Mouse (Mus musculus) heart, adult 8-10 months (tissue): ENCODE data around the gene Asap2. TPM values are rescaled to one million over a fixed set of nuclear protein-coding genes. Genes with fewer than 3 reads are reported as not detected.

Experiments used
- DNase-seq: peaks from one replicate; pipeline ENCODE4 v3.0.0; 2022; ENCODE audit warnings: low spot score
- total RNA-seq, 4 experiments: library from RNA; stranded (reverse); gene quantifications; 2 replicates each; pipeline ENCODE4 v1.2.4; 2022

Gene Asap2
- total RNA-seq, 4 experiments from 2014 or later, result 9.0 to 10.3 (median 10.0) TPM

DNA sequence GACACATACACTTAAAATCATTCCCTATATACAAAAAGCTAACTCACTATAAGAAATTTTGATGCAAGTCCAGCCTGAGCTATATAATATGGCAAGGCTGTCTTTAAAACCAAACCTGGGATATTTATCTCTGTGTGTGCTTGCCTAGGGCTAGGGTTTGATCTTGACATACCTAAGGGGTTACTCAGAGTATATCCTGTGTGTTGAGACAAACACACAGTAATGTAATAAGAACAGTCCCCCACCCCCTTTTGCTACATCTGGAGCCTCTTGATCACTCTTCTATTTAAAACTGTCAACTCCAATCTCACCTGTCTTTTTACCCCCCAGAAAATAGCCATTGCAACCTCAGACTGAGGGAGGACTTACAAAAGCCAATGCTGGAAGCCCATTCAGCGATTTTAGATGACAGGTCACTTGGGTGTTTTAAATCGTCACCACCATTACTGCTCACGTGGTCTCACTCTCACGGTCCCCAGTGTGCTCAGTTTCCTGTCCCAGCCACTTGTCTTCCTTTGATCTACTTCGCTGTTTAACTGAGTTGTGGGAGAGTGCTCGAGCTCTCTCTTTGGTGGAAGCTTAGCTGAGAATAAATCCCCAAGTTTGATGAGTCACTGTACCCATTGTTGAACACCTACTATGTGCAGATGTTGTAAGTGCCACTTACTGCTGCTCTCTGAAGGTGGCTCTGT lies 176.8 kb downstream of the Asap2 start:
- no peak for DNase-seq

DNA sequence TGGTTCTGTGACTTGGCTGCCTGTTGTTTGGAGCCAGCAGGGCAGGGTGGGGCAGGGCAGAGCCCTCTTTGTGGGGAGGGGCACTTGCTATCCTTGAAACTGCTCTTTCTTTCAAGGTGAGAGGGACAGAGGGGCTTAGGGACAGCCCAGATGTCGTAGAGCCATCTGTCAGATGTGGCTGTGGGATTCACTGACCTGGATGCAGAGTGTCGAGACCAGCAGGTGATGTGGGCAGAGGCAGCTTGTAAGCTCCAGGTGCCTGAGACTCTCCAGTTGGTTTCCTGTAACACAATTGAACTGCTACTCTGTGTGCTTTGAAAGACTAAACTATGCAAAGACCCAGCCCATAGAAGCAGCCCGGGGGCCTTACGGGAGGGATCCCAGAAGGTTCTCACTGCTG lies 177.5 kb downstream of the Asap2 start:
- DNase-seq, result no peak

DNA sequence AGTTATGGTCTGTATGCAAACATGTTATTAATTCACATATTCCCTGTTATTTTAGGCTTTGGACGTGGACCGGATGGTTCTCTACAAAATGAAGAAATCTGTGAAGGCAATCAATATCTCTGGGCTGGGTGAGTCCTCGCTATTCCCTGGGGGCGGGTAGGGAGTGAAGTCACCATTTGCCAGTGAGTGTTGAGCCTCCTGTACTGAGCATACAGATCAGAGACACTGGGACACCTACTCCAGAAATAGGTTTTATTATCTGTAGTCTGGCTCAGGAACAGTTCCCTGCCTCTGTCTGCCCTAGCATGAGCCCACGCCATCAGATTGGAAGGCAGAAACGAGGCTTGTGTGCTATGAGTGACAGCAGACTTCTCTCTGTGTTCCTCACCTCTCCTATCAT lies 177.9 kb downstream of the Asap2 start:
- DNase-seq, result no peak

- DNase-seq, result peak; percentile 42
Observed at GRCm38 (mm10) chr12:21171776-21172490, 181.7 kb downstream of the Asap2 start.

DNA sequence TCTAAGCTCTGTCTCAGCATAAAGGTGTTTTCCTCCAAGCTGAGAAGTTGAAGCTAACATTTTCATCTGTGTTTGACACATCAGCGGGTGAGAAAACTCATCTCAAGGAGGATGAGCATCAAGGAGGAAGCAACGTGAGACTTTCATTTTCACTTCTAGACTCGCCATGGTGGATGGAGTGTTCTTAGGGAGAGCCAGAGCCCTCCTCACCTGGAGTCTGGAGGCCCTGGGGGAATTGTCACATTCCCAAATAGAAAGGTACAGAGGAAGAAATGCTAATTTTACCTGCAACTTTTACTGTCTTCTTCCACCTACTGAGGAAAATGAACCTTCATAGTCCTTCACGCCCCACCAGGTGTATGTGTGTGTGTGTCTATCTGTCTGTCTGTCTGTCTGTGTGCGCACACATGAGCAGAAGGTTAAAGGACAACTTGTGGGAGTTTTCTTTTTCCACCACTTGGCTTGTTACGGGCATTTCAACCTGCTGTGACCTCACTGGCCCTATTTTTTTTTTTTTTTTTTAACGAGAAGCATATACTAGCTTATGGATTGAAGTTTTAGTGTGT lies 183.7 kb downstream of the Asap2 start:
- no peak for DNase-seq

GRCm38 (mm10) chr12:21176399-21176798 lies 186.1 kb downstream of the Asap2 start:
- DNase-seq, result no peak

- DNase-seq, result no peak
Observed at GRCm38 (mm10) chr12:21177123-21177698, 187.0 kb downstream of the Asap2 start.

DNA sequence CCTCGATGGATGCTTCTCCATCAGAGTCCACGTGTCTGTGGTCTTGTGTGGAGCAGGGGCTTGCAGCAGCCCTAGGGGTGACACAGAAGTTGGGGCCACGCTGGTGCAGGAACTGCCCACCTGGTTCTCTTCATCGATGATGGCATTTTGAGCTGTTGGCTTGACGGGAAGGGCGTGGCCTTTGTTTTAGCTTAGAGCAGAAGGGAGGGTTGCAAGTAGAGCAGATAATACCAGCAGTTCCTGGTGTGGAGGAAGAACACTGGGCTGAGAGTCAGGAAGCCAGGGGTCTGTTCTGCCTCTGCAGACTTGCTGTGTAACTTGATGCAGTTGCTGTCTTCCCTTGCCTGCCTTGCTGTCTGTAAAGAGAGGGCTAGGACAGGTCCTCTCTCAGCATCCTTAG lies 189.8 kb downstream of the Asap2 start:
- DNase-seq, result no peak

DNA sequence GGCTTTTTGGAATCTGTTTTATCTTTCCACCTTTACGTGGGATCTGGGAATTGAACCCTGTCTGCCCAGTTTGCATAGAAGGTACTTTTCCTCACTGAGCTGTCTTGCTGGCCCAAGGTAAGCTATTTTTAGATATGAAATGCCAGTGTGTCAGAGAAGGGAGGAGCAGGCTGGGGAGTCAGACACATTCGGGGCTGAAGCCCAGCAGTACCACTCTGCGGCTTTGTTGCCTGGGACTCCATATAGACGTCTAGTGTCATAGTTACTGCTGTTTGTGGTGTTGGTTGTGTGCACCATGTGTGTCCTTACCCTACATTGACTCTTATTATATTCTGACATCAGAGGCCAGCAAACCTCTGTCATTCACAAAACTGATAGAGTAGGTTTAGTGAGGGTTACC lies 192.5 kb downstream of the Asap2 start:
- no peak for DNase-seq

- no peak for DNase-seq
Observed at GRCm38 (mm10) chr12:21183321-21183720, 193.1 kb downstream of the Asap2 start.

GRCm38 (mm10) chr12:21186145-21186544 lies 195.9 kb downstream of the Asap2 start:
- DNase-seq, result no peak

- peak; percentile 45 for DNase-seq
Observed at GRCm38 (mm10) chr12:21188880-21189279, 198.6 kb downstream of the Asap2 start.

GRCm38 (mm10) chr12:21191546-21191945 lies 201.3 kb downstream of the Asap2 start:
- DNase-seq, result no peak

DNA sequence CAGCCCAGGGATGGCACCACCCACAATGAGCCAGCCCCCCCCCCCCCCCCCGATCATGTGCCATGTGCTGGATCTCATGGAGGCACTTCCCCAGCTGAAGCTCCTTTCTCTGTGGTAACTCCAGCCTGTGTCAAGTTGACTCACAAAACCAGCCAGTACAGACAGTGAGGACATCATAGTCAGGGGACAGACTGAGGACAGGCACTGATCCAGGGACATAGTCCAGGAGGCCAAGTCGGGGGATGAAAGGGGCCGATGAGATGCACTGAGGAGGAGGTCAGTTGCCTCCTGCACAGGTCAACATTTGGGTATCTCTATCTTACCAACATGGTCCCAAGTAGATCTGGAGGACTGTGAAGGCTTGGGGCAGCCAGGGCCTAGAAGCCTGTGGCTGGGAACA lies 205.2 kb downstream of the Asap2 start:
- no peak for DNase-seq

- no peak for DNase-seq
Observed at GRCm38 (mm10) chr12:21196420-21196819, 206.2 kb downstream of the Asap2 start.

DNA sequence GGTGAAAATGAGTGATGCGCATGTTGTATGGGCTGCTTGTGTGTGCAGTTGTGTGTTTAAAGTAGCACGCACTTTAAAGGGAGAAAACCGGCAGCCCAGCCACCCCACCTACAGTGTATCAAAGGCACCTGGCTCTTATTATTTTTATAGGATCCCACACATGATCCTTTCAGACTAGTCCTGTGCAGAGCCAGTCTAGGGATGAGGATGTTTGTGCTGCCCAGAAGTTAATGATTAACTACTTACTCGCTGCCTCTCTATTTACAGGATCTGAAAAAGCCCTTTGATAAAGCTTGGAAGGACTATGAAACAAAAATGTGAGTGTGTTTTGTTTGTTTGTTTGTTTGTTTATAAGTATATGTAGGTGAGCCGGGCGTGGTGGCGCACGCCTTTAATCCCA lies 210.4 kb downstream of the Asap2 start:
- no peak for DNase-seq

DNA sequence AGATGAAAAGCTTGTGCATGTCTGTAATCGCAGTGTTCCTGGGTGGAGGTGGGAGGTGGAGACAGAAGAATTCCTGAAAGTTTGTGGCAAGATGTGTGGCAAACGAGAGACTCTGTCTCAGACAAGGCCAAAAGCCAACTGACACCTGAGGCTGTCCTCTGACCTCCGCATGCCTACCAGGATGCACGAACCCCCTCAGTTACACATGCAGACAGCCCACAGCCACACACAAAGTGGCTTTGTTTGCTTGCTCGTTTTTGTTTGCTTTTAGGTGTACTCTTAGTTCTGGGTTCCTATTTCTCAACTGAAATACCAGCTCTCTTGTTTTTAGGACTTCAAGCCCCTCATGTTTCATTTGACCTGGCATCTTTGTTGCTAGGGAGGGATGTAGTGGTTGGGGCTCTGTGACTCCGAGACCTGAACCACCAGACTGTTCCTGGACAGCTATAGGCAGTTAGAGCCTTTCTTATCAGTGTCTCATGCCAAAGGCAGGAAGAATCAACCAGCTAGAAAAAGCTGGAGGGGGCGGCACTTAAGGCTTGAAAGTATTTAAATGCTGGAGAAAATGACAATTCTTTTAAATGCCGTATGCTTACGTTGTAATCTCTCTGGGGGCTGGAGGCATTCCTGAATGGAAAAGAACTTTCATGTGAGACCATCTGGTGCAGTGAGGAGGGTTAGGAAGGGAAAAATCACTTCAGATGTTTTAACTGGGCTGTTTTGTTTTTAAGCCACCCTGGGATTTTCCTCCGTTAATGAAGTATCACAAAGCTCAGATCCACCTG lies 211.4 kb downstream of the Asap2 start:
- DNase-seq, result no peak

- peak; percentile 70 for DNase-seq
Observed at GRCm38 (mm10) chr12:21204701-21205312, 214.5 kb downstream of the Asap2 start.

- DNase-seq, result no peak
Observed at GRCm38 (mm10) chr12:21205799-21206198, 215.5 kb downstream of the Asap2 start.

DNA sequence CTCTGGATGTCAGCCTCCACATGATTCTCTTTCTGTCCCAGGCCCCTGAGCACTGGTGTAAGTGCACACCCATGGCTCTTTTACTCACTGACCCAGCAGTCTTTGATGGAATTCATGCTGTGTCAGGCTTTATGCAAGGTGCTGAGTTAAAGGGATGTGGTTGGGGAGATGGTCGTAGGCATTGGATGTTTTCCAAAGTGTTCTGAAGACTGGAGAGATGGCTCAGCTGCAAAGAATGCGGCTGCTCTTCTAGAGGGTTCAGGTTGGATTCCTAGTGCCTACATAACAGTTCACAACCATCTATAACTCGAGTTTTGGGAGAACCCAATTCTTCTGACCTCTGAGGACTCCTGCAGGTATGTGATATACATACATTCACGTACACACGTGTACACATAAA lies 217.2 kb downstream of the Asap2 start:
- no peak for DNase-seq

- DNase-seq, result no peak
Observed at GRCm38 (mm10) chr12:21208172-21208795, 218.0 kb downstream of the Asap2 start.
